Mouse (Mus musculus) embryonic facial prominence, embryonic 10.5 days (tissue): ENCODE results near the gene Slamf9. TPM values are rescaled to one million over a fixed set of nuclear protein-coding genes. Genes with fewer than 3 reads are reported as not detected.

Source experiments
- DNase-seq: peaks from one replicate; pipeline ENCODE4 v3.0.0-alpha.2; 2017; ENCODE audit warnings: low spot score
- H3K27ac ChIP-seq: fragments of 300-500 bp; sonication (generic); replicated peaks from 2 replicates; pipeline ENCODE4 v1.5.1; 2016; ENCODE audit warnings: mild to moderate bottlenecking
- H3K27me3 ChIP-seq: fragments of 300-500 bp; sonication (generic); replicated peaks from 2 replicates; pipeline ENCODE4 v1.6.1; 2016; ENCODE audit warnings: low read depth, mild to moderate bottlenecking; ENCODE audit not compliant: poor library complexity, severe bottlenecking
- H3K36me3 ChIP-seq: fragments of 300-500 bp; sonication (generic); replicated peaks from 2 replicates; pipeline ENCODE4 v1.6.1; 2016; ENCODE audit warnings: mild to moderate bottlenecking, moderate library complexity
- H3K4me1 ChIP-seq: fragments of 300-500 bp; sonication (generic); 2 replicates; pipeline ENCODE4 v1.6.1; 2016
- H3K4me3 ChIP-seq: fragments of 300-500 bp; sonication (generic); 2 replicates; pipeline ENCODE4 v1.5.1; 2016; ENCODE audit warnings: mild to moderate bottlenecking, moderate library complexity
- H3K9me3 ChIP-seq: fragments of 300-500 bp; sonication (generic); 2 replicates; pipeline ENCODE4 v1.6.1; 2016; ENCODE audit warnings: mild to moderate bottlenecking
- WGBS: fragments of 180-500 bp; shearing (Covaris S2); methylation state at CpG from one replicate; pipeline ENCODE4 v1.1.7; 2016; 5-methylcytosine and 5-hydroxymethylcytosine counted together
- polyA plus RNA-seq: library from polyadenylated mRNA; unstranded; fragments of >200 nt; fragmentation: Nextera tagmentation; extraction: Ambion mirVana; gene quantifications from 2 replicates; pipeline ENCODE4 v1.2.1, GENCODE M21; 2016

Gene Slamf9
- polyA plus RNA-seq, 1 experiment from 2014 or later: not detected

GRCm38 (mm10) chr1:172500451-172501370 is 25.6 kb downstream of the Slamf9 start:
- peak; percentile 61 for DNase-seq
- peak overlapping the region; percentile 60 for H3K4me3 ChIP-seq
- peaks cover 70% of the 10 kb centered on the region for H3K27me3 ChIP-seq
- peak overlapping the region; percentile 68 for H3K27ac ChIP-seq
- no peaks in the 10 kb centered on the region for H3K9me3 ChIP-seq
- WGBS: under 1% methylated on average over 56 of the region's 56 CpGs
- H3K36me3 ChIP-seq: peaks cover 43% of the 10 kb centered on the region
- peaks cover 60% of the 10 kb centered on the region for H3K4me1 ChIP-seq

- H3K4me1 ChIP-seq: peaks cover 60% of the 10 kb centered on the region
- 32% methylated on average over 13 of the region's 13 CpGs for WGBS
- peaks cover 70% of the 10 kb centered on the region for H3K27me3 ChIP-seq
- peak overlapping the region; percentile 68 for H3K27ac ChIP-seq
- H3K9me3 ChIP-seq: no peaks in the 10 kb centered on the region
- peak overlapping the region; percentile 60 for H3K4me3 ChIP-seq
- H3K36me3 ChIP-seq: peaks cover 39% of the 10 kb centered on the region
- DNase-seq: peak; percentile 55
These were observed 26.4 kb downstream of the Slamf9 start for GRCm38 (mm10) chr1:172501371-172502144.

GRCm38 (mm10) chr1:172502145-172503110 is 27.3 kb downstream of the Slamf9 start:
- 31% methylated on average over 13 of the region's 13 CpGs for WGBS
- peaks cover 33% of the 10 kb centered on the region for H3K36me3 ChIP-seq
- peak overlapping the region; percentile 54; the same call in 1 of the 2 replicates for H3K27ac ChIP-seq
- peak overlapping the region; percentile 60 for H3K4me3 ChIP-seq
- peaks cover 63% of the 10 kb centered on the region for H3K27me3 ChIP-seq
- no peaks in the 10 kb centered on the region for H3K9me3 ChIP-seq
- DNase-seq: no peak
- H3K4me1 ChIP-seq: peaks cover 66% of the 10 kb centered on the region

GRCm38 (mm10) chr1:172503111-172503997 is 28.2 kb downstream of the Slamf9 start:
- no peak for DNase-seq
- peaks cover 23% of the 10 kb centered on the region for H3K36me3 ChIP-seq
- 0 out of 2 replicates have a peak overlapping the region, but pooled peaks have one; percentile 24 for H3K27ac ChIP-seq
- WGBS: 45% methylated on average over 14 of the region's 14 CpGs
- H3K9me3 ChIP-seq: no peaks in the 10 kb centered on the region
- peak overlapping the region; percentile 23; the same call in 1 of the 2 replicates for H3K4me3 ChIP-seq
- peaks cover 55% of the 10 kb centered on the region for H3K27me3 ChIP-seq
- peaks cover 66% of the 10 kb centered on the region for H3K4me1 ChIP-seq

GRCm38 (mm10) chr1:172504756-172505155 is 29.6 kb downstream of the Slamf9 start:
- 81% methylated on average over 8 of the region's 8 CpGs for WGBS
- Histone ChIP-seq H3K27ac (no peak overlapping the region), H3K9me3 (no peaks in the 10 kb centered on the region), H3K4me3 (no peak overlapping the region), H3K27me3 (peaks cover 43% of the 10 kb centered on the region), H3K36me3 (peaks cover 16% of the 10 kb centered on the region; the same call in 1 of the 2 replicates), H3K4me1 (peaks cover 60% of the 10 kb centered on the region)
- no peak for DNase-seq

GRCm38 (mm10) chr1:172507001-172507400 is 31.8 kb downstream of the Slamf9 start:
- H3K36me3 ChIP-seq: peaks cover 16% of the 10 kb centered on the region; the same call in 1 of the 2 replicates
- 57% methylated on average over 5 of the region's 5 CpGs for WGBS
- no peak overlapping the region for H3K4me3 ChIP-seq
- peaks cover 56% of the 10 kb centered on the region for H3K4me1 ChIP-seq
- no peak overlapping the region for H3K27ac ChIP-seq
- peaks cover 22% of the 10 kb centered on the region for H3K27me3 ChIP-seq
- H3K9me3 ChIP-seq: no peaks in the 10 kb centered on the region
- DNase-seq: no peak

- Histone ChIP-seq H3K4me1 (peaks cover 50% of the 10 kb centered on the region), H3K27me3 (peaks cover 15% of the 10 kb centered on the region)
- 87% methylated on average over 3 of the region's 3 CpGs for WGBS
These were observed 32.5 kb downstream of the Slamf9 start for GRCm38 (mm10) chr1:172507701-172508100.

GRCm38 (mm10) chr1:172508172-172508571 is 33.0 kb downstream of the Slamf9 start:
- Histone ChIP-seq H3K27ac (no peak overlapping the region), H3K27me3 (peaks cover 12% of the 10 kb centered on the region), H3K4me3 (no peak overlapping the region), H3K36me3 (peaks cover 16% of the 10 kb centered on the region; the same call in 1 of the 2 replicates), H3K4me1 (peaks cover 50% of the 10 kb centered on the region), H3K9me3 (no peaks in the 10 kb centered on the region)
- 68% methylated on average over 2 of the region's 2 CpGs for WGBS
- DNase-seq: no peak

More at GRCm38 (mm10) chr1:172507701-172508100, 32.5 kb downstream of the Slamf9 start:
- no peak overlapping the region for H3K4me3 ChIP-seq
- H3K9me3 ChIP-seq: no peaks in the 10 kb centered on the region
- no peak for DNase-seq
- H3K36me3 ChIP-seq: peaks cover 16% of the 10 kb centered on the region; the same call in 1 of the 2 replicates
- H3K27ac ChIP-seq: no peak overlapping the region

- Histone ChIP-seq H3K27me3 (peaks cover 10% of the 10 kb centered on the region; the same call in 1 of the 2 replicates), H3K4me3 (no peak overlapping the region), H3K4me1 (peaks cover 45% of the 10 kb centered on the region), H3K9me3 (no peaks in the 10 kb centered on the region), H3K27ac (no peak overlapping the region), H3K36me3 (peaks cover 16% of the 10 kb centered on the region; the same call in 1 of the 2 replicates)
- DNase-seq: no peak
- 76% methylated on average over 5 of the region's 5 CpGs for WGBS
These were observed 34.1 kb downstream of the Slamf9 start for GRCm38 (mm10) chr1:172509235-172509634.

GRCm38 (mm10) chr1:172509983-172510382 is 34.8 kb downstream of the Slamf9 start:
- Histone ChIP-seq H3K27me3 (peaks cover 8% of the 10 kb centered on the region; the same call in 1 of the 2 replicates), H3K4me3 (peak overlapping the region; percentile 30; the same call in 1 of the 2 replicates), H3K27ac (peak overlapping the region; percentile 40), H3K4me1 (peaks cover 38% of the 10 kb centered on the region), H3K9me3 (no peaks in the 10 kb centered on the region), H3K36me3 (peaks cover 14% of the 10 kb centered on the region; the same call in 1 of the 2 replicates)
- WGBS: 44% methylated on average over 8 of the region's 8 CpGs
- no peak for DNase-seq
